Mouse (Mus musculus) layer of hippocampus, postnatal 36 days (tissue): ENCODE results near the gene Acvr1. TPM values are rescaled to one million over a fixed set of nuclear protein-coding genes. Genes with fewer than 3 reads are reported as not detected.
A peak's percentile ranks its signal among the peaks of the same experiment; 100 is the strongest.

Experiments
- DNase-seq, 2 experiments: peaks; one replicate each; pipeline ENCODE4 v3.0.0; 2022
- total RNA-seq, 2 experiments: library from RNA; stranded (reverse); gene quantifications; 2 replicates each; pipeline ENCODE4 v1.2.3; 2021

The Acvr1 gene
- total RNA-seq, 2 experiments from 2014 or later, result 46.4 to 50.5 TPM

DNA sequence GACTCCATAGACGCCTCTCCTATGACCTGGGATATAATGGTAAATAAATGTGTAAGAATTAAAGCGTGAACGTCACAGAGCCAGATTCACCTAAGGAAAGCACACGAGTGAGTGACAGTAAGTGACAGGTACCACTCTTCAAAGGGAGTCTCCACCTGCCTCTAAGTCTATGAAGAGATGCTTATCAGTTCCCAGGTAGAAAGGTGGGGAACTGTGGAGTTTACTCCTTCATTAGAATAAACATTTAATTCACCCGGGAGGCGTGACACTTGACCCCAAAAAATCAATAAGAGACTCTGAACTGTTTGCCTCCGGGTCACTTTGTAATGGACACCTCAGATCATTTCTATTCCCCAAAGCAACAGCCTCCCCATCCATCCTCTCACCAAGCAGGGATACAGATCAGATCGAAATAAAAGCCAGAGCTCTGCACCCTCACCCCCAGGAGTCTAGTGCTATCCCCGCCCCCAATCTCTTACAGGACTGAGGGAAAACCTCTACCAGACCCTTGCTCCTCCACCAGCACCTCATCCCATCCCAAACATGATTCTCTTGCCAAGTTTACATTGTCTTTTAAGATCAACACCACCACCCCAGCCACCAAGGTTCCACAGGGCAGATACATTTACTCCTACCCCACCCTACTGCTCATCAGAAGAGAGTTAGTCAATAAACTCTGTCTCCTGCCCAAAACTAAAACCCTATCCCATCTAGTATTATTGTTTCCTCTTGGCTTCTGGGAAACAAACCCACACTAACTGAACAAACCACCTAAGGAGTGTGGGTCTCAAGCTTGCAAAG, 9.7 kb downstream of the Acvr1 start:
- no peak for DNase-seq

DNA sequence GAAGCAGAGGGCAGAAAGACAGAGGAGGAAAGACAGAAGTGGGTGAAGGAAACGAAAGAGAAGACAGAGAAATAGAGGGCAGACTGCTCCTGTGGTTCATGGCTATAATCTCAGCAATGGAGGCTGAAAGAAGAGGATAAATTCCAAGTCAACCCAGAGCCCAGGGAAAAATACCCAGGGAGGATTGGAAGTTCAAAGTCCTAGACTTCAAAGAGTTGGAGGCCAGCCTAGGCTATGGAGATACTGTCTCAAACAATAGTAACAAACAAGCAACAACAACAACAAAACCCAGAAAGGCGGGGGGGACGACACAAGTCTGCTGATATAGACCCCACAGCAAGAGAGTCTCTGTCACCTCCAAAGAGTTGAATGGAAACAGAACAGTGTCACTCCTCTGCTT, 14.7 kb downstream of the Acvr1 start:
- DNase-seq, result no peak

DNA sequence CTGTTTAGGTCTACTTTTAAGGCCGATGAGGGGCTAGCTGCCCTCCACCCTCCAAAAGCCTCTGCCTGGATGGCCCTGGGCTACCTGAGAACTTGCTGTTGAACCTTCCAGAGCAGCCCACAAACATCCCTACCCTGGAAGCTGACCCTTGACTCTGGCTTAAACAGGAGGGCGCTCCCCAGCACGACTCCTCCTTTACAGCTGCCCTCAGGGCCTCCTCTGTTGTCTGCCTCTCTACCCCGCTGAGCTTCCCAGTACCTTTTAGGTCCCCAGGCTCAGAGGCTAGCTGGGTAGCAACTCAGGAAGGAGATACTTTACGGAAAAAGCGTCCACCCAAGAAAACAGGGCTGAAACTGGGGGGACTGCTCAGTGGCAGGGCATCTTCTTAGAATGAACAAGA, 15.1 kb downstream of the Acvr1 start:
- no peak for DNase-seq

DNA sequence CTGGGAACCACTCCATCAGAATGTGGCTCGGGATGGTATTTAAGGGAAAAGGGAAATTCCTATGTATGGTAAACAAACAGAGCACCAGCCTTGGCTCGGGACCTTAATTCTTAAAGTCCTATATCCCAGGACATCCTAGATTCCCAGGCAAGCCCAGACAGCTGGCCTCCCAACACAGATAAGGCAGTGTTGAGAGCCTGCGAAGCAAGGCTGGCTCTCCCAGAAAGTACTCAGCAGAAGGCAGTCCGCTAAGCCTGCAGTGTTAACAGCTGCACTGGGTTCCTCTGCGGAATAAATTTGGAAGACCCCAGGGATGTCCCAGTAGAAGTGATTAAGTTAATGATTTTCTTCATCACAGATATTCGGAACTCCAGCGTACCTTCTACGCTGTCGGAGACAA, 16.5 kb downstream of the Acvr1 start:
- DNase-seq, result no peak

DNA sequence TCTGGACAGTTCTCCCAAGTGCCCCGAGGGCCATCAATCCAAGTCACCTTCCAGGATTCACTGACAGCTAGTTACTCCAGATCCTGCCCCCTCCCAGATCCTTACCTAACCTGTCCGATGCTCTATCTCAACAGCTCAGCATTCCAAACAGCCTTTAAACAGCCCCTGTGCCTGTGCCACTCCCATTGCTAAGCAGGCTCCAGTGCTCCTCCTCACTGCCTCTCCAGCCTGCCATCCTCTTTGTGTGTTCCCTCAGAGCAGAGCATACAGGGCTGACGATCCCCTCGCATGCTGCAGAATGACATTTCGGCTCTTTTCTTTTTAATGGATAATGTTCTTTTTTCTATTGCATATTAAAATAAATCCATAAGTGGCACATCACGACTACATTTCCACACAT, 17.0 kb downstream of the Acvr1 start:
- no peak for DNase-seq

DNA sequence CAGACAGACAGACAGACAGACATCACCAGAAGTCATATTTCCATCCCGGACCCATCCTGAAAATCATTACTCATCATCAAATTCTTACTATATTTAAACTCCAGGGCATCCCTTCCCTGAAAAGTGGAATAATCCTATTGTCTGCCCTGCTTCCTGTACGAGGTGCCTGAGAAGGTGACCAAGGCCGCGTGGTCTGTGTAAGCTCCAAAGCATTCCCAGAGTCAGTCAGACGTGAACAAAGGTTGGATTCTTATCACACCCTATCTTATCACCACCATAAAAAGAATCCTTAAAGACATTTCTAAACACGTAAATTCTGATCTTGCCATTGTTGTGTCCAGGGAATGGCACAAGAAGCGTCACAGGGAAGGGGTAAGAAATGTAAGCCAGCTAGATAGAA, 18.0 kb downstream of the Acvr1 start:
- no peak for DNase-seq

DNA sequence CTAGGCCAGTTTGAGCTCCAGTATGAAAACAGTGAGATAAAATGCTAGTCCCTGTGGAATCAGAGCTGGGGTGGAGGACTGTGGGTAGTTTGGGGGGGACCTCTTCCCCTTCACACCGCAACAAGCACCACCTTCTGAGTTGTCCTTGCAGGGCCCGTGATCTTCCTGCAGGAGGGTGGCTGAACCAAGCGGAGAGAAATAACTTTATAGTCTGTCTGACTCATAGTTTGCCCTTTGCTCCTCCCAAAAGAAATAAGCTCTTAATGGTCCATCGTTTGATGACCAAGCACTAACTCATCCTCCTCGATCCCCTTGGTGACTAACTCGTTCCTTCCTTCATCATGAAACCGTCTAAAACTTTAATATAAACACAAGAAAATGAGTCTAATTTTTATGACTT, 20.7 kb downstream of the Acvr1 start:
- DNase-seq, result no peak

DNA sequence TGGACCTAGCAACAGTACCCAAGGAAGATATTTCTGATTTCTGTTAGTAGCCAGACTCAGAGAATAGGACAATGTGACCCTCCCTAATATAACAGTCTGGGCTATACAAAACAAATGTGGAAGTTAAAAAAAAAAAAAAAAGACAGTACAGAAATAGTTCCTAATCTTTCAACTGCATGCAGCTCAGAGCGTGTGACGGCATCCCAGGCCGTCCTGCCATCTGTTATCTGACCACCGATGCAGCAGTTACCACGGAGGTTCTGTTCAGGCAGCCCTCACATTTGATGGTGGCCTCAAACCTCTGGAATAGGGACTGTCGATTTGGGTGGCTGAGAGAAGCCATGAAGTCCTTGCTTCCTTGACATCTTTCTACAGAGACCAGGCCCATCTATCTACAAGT, 22.6 kb downstream of the Acvr1 start:
- DNase-seq, result no peak

DNA sequence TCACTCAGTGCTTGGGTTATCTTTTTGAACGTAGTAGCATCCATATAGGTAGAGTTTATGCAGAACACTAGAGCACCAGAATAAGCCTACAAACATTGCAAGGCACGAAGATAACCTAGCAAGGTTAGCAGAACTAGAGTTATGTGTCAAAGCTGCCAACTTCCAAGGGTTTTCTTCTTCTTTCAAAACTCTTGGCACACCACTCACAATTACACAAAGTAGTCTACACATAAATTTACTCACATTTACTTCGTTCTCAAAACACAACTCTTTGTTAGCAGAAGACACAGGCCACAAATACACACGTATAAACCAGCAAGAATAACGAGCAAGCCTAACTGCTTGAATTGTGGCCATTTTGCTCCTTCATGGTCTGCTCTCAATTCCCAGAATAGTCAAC, 23.7 kb downstream of the Acvr1 start:
- DNase-seq, result no peak

DNA sequence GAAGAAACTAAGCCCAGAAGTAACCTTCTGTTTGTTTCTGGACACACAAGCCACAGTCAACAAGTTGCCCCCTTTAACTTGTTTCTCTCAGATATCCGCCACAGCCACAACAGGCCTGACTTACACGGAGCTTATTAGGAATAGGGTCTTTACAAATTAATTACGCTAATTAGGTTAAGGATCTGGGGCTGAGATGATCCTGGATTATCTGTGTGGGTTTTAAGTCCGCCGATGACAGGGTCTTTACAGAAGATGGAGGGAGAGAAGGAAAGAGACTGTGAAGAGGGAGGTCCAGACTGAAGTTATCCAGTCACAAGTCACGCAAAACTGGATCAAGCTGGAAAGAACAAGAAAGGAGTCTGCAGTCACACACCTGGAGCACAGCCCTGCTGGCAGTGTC, 28.8 kb downstream of the Acvr1 start:
- DNase-seq, result no peak

DNA sequence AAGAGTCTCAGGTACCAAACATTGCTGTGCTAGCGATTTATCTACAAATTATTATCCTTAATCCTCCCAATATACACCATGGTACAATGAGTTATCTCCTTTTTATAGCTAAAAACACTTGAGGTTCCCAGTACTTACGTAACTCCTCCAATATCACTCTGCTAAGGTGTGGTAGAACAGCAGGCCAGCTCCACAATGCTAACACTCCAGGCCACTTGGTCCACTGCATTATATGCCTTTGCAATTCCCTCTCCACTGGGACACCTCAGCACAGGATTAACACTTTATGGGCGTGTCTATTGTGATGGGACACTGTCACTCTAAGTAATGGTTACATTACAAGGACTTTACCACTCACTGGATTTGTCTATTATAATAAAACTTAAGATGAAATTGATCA, 30.2 kb downstream of the Acvr1 start:
- no peak for DNase-seq

DNA sequence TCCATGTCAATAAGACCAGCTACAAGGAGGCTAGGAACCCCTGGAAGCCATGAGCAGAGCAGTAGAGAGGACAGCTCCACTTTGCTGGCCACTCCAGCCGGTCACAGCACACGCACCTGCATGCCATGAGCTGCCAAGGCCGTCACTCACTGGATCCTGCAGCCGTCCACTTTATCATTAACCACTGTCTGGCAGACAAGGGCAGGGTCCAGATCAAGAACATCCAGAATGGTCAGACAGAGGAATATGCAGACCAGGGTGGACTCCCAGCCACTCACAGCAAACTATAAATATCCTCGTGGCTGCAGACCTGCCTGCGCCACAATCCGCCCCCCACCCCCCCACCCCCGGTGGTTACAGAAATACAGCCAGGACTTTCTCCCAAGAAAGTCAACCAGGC, 31.7 kb downstream of the Acvr1 start:
- DNase-seq, result no peak

DNA sequence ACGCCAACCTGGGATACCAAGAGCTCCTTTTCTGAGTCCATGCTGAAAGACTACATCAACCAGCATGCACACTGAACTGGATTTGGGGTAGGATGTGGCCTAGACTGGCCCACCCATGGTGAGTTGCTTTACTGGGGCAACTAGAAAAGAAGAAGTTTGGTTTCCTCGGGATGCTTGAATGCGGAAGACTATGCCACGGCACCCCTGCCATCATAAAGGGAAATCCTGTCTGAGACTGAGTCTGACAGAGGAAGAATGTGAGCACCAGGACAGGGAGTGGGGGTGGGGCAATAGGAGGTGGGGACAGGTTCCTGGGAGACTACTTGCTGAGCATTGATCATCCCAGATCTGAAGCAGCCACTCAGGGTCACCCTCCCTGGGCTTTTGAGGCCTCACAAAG, 32.6 kb downstream of the Acvr1 start:
- DNase-seq, result no peak

DNA sequence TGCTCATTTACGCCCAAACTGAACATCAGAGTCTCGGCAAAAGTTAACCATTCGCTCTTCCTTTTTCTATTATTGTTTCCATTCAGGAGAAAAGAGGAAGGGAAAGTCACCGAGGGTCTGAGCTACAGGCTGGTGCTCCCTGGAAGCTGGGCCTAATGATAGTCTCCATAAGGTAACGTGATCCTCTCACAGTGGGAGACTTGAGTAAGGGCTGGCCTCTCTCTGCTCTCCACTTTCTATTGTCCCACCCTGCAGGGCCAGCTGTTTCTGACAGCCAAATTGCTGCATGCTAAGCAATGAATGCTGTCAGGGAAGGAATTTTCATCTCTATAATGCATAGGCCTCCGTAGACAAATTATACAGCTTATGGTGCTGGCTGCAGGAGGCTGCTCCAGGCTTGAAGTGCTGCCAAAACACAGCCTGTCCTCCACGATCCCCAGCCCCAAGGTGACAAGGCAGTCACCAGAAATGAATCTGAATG, 33.4 kb downstream of the Acvr1 start:
- no peak for DNase-seq

DNA sequence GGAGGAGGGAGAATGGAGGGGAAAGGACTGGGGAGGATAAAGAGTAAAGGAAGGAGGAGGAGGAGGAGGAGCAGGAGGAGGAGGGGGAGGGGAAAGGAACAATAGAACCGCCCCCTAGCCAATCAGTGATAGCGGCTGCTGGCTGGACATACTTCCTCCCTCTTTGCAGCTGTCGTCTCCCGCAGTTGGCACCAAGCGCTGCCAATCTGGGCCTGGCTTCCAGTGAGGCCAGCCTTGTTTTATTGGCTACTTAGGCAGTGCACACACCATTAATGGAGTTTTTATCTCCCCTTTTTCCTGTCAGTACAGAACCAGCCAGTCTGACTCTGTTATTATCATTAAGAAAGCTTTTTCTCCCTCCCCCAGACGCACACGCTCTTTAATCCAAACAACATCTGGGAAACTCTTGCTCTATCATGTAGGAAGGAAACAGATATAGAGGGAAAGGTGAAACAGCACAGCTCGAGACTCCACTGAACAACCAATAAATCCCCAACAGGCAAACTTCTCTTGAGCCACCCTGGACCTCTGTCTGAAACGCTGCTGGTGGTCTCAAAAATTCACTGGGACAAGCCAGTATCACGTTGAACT, 34.6 kb downstream of the Acvr1 start:
- DNase-seq, result peak; percentile 74 to 82

DNA sequence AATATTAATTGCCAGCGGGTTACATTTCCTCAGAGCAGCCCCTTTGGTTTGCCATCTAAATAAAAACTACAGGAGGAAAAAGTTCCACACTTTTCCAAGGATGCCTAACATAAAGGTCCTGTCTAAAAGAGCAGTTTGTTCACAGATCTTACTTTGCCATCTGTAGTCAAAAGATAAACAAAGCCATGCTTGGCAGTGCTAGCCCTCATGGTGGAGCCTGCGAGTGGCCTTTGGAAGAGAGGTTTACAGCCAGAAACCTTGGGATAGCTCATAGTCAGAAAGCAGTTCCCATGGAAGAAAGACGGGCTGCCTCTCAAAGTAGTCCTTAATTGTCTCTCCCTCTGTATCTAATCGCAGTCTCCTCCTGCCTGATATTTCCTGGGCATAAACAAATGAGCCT, 36.4 kb downstream of the Acvr1 start:
- DNase-seq, result no peak

DNA sequence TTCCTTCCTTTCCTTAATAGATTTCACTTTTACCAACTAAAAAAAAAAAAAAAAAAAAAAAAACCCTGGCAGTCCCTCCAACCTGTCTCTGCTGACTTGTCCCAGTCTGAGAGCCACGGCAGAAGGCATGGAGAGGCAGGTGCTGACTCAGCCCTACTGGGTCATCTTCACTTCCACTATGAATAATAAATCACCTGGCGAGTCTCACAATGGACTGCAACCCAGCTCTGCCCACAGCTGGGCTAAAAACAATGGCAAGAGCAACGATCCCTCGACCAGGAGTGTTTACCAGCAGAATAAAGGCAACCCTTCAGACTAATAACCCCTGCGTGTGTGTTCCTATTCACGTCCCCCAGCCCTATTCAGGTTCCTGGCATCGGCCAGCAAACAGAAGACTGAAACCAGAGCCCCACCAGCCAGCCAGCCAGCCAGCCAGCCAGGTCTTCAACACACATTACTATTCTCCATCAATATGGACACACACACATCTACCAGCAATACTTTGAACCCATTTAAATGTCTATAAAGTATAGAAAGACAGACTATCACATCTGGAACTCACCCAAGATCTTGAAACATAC, 37.0 kb downstream of the Acvr1 start:
- no peak for DNase-seq

DNA sequence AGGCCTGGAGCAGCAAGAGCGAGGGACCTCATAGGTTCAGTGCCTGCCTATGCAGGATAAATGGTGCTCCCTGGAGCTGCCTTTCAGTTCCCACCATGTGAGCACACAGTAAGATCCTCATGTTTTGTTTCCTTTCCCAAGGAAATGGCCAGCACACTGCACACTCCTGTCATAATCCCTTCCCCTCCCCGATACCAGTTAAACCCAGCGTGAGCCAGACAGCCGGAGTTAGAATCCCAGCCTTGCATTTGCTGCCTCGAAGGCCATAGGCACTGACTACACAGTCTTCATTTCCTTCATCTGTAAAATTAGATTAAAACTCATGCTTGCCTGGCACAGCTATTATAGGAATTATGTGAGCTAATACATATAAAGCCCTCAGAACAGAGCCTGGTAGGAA, 37.6 kb downstream of the Acvr1 start:
- no peak for DNase-seq

DNA sequence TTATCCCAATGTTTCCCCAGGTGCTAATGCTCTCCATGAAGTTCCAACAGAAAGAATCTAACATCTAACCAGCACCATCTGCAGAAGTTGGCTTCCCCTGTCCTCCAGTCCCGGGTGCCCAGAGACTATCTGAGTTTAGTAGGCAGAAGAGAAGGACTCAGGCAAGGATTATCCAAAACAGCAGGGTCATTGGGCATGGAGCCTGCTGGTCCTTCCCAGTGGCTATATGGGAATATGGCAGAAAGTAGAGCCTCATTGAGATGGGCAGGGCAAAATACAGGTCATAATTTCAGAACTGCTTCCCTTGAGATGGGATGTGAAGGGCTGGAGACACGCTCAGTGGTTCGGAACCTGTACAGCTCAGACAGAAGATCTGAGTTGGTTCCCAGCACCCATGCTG, 39.2 kb downstream of the Acvr1 start:
- DNase-seq, result no peak

DNA sequence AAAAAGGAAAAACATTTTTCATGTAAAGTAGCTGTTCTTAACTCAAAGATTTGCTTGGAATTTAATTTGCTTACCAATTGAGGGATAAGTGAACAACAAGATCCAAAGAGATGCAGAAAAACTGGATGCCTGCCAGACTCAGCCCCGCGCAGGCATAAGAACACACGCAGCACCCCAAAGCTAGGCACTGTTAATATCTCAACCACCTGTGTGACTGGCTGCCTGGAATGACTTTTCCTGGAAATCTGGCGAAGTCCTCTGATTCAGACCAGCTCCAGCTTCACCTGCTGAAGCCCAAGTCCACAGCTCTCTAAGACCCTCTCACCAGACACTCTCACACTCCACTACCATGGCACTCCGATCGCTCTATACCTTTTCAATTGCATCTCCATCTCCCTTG, 42.6 kb downstream of the Acvr1 start:
- no peak for DNase-seq

DNA sequence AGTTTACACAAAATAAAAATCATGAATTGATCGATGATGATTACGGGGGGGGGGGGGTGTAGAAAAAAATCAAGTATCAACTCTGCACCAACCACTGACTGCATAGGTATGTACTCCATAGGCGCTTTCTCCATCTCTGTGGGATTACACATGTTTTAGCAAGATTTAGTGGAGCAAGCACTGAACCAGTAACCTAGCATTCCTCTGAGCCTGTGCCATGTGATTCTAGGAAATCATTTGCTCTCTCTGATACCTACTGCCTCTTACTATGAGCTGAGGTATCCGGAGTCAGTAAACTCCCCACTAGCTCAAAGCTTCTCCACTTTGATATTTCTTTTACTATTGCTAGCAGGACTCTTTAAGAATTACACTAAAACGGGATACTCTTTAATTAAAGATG, 43.1 kb downstream of the Acvr1 start:
- no peak for DNase-seq

DNA sequence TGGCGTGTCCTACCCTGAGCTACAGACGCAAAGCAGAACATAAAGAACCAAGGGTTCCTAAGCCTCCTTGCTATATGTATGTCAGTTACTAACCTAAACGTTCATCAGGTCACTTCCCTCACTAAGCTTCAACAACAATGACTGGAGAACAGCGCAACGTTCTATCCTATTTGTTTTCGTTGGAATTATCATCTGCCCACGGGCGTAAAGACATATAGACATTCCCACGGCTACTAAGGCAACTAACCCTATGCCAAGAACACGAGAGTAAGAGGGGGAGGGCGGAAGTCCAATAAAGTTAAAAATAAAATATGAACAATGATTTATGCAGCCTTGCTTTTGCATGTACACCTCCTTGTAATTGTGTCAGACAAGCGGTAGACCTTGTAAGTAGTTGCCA, 43.9 kb downstream of the Acvr1 start:
- DNase-seq, result no peak

DNA sequence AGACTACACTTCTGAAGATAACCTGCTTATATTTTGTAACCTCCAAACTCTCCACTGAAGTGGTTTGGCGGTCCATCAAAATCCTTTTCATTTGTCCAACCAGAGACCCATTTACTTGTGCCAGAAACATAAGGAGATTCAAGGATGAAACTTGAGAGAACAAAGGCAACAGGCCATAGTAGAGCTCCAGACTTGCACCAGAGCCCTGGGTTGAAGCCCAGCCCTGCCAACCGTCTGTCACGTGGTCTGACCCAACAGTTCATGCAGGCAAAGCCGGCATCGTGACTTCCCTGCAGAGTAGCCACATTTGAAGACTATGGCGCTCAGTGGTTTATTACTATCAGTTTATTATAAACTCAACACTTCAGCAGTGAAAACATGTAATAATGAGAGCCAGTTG, 45.3 kb downstream of the Acvr1 start:
- no peak for DNase-seq

DNA sequence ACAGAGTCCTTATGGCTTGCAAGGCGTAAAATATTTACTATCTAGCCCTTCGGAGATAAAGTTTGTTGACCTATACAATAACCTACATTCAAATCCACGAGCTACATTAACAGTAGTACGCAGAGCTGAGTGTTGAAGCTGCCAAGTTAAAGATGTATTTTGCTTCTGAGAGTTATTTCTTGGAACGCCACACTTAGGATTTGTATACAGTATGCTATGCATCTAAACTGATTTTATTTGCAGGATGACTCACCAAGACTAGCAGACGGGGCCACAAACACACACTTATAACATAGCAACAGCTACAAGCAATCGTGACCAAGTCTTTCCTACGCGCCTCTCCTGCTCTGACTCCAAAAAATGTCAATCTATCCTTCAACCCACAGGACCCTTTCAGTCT, 46.2 kb downstream of the Acvr1 start:
- no peak for DNase-seq
